In the genomic region with DNA sequence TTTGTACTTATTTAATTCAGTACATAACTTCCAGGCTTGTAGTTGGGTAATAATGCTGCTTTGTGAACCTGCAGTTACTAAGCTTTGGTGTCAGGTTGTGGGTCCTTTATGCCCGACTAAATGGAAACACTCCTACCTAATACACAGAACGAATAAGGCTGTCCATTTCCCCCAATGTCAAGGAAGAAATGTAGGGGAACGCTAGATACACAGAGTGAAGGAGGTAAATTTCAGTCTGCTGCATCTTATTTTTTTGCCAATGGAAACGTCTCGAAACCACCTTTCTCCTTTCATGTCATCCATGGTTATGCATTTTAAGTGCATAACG, we compare ENCODE assay signal across 7 mouse cellular contexts. TPM values are rescaled to one million over a fixed set of nuclear protein-coding genes. Genes with fewer than 3 reads are reported as not detected.
DNase-seq lines count a peak whose midpoint lies in the region; ATAC-seq lines count a peak whose summit lies in the region.

No protein-coding gene starts in this region.

- H3K4me3 ChIP-seq in lung, embryonic 16.5 days (ENCODE audit: low read length) = peak overlapping the region; percentile 92
- peak overlapping the region; percentile 86; the same call in 1 of the 2 replicates for H3K4me3 ChIP-seq in forebrain, embryonic 14.5 days (ENCODE audit: low read depth, low read length)
- H3K4me3 ChIP-seq in limb, embryonic 15.5 days = peak overlapping the region; percentile 94
- H3K4me3 ChIP-seq in stomach, embryonic 15.5 days (replicated peaks) = peak overlapping the region; percentile 75

- H3K9me3 ChIP-seq in lung, embryonic 16.5 days (ENCODE audit: control insufficient read depth, low read length) = no peaks in the 10 kb centered on the region
- no peaks in the 10 kb centered on the region for H3K9me3 ChIP-seq in forebrain, embryonic 14.5 days (replicated peaks; ENCODE audit: control insufficient read depth, low read length)
- H3K9me3 ChIP-seq in limb, embryonic 15.5 days = no peaks in the 10 kb centered on the region
- H3K9me3 ChIP-seq in stomach, embryonic 15.5 days = no peaks in the 10 kb centered on the region

- peak overlapping the region; percentile 90 for H3K4me2 ChIP-seq in lung, embryonic 16.5 days (ENCODE audit: low read depth, low read length)
- peak overlapping the region; percentile 82 for H3K4me2 ChIP-seq in forebrain, embryonic 14.5 days (ENCODE audit: low read length)
- H3K4me2 ChIP-seq in limb, embryonic 15.5 days = peak overlapping the region; percentile 71
- H3K4me2 ChIP-seq in stomach, embryonic 15.5 days = peak overlapping the region; percentile 64

- H3K27ac ChIP-seq in lung, embryonic 16.5 days (ENCODE audit: low read length) = peak overlapping the region; percentile 92
- H3K27ac ChIP-seq in forebrain, embryonic 14.5 days (ENCODE audit: low read depth, low read length) = peak overlapping the region; percentile 27; the same call in 1 of the 2 replicates
- H3K27ac ChIP-seq in limb, embryonic 15.5 days = peak overlapping the region; percentile 91
- 0 out of 2 replicates have a peak overlapping the region, but pooled peaks have one; percentile 12 for H3K27ac ChIP-seq in stomach, embryonic 15.5 days

- no peaks in the 10 kb centered on the region for H3K36me3 ChIP-seq in lung, embryonic 16.5 days (ENCODE audit: control insufficient read depth, insufficient read depth, low read length)
- H3K36me3 ChIP-seq in forebrain, embryonic 14.5 days (ENCODE audit: control insufficient read depth, insufficient read depth, low read length) = no peaks in the 10 kb centered on the region
- no peaks in the 10 kb centered on the region for H3K36me3 ChIP-seq in limb, embryonic 15.5 days
- H3K36me3 ChIP-seq in stomach, embryonic 15.5 days = no peaks in the 10 kb centered on the region

- 75% methylated on average over 6 of the region's 6 CpGs for WGBS in lung, embryonic 16.5 days
- whole genome bisulfite sequencing in forebrain, embryonic 14.5 days = 79% methylated on average over 6 of the region's 6 CpGs
- WGBS in limb, embryonic 15.5 days = 76% methylated on average over 6 of the region's 6 CpGs
- WGBS in stomach, embryonic 15.5 days = 80% methylated on average over 6 of the region's 6 CpGs

- no peak for DNase-seq in lung, postnatal 4 days
- no peak for DNase-seq in forebrain, embryonic 14.5 days (ENCODE audit: low spot score)
- no peak for DNase-seq in layer of hippocampus, postnatal 25 days (ENCODE audit: extremely low spot score in 1 of 2, low spot score in 1 of 2)

- peak overlapping the region; percentile 8; the same call in 1 of the 2 replicates for H3K9ac ChIP-seq in lung, embryonic 16.5 days (ENCODE audit: low read length)
- H3K9ac ChIP-seq in forebrain, embryonic 14.5 days (ENCODE audit: low read length) = peak overlapping the region; percentile 83; the same call in 1 of the 2 replicates
- H3K9ac ChIP-seq in limb, embryonic 15.5 days = peak overlapping the region; percentile 80; the same call in 1 of the 2 replicates
- H3K9ac ChIP-seq in stomach, embryonic 15.5 days = no peak overlapping the region

- ATAC-seq in lung, embryonic 16.5 days (ENCODE audit: low read depth) = no peak
- no peak for ATAC-seq in forebrain, embryonic 14.5 days
- no peak for ATAC-seq in limb, embryonic 15.5 days (ENCODE audit: insufficient number of reproducible peaks, low FRiP score, low TSS enrichment, low read depth)
- no peak for ATAC-seq in stomach, embryonic 15.5 days (ENCODE audit: insufficient read depth, low FRiP score, low read depth)
- ATAC-seq in megakaryocyte-erythroid progenitor cell, adult 5-6 weeks (replicated peaks; ENCODE audit: low FRiP score, low TSS enrichment, poor library complexity, severe bottlenecking) = no peak

- H3K4me1 ChIP-seq in lung, embryonic 16.5 days (replicated peaks; ENCODE audit: control insufficient read depth, insufficient read depth, low read length) = peaks cover 9% of the 10 kb centered on the region
- H3K4me1 ChIP-seq in forebrain, embryonic 14.5 days (ENCODE audit: control insufficient read depth, insufficient read depth, low read length) = peaks cover 19% of the 10 kb centered on the region
- peaks cover 10% of the 10 kb centered on the region; the same call in 1 of the 2 replicates for H3K4me1 ChIP-seq in limb, embryonic 15.5 days
- no peaks in the 10 kb centered on the region for H3K4me1 ChIP-seq in stomach, embryonic 15.5 days

- peaks cover 4% of the 10 kb centered on the region; the same call in 1 of the 2 replicates for H3K27me3 ChIP-seq in lung, embryonic 16.5 days (ENCODE audit: control insufficient read depth, insufficient read depth, low read depth, low read length)
- H3K27me3 ChIP-seq in forebrain, embryonic 14.5 days (replicated peaks; ENCODE audit: control insufficient read depth, insufficient read depth, low read length) = no peaks in the 10 kb centered on the region
- H3K27me3 ChIP-seq in limb, embryonic 15.5 days = peaks cover 3% of the 10 kb centered on the region; the same call in 1 of the 2 replicates
- H3K27me3 ChIP-seq in stomach, embryonic 15.5 days (replicated peaks) = no peaks in the 10 kb centered on the region

RNA-seq across cellular contexts. Expression of a gene that starts 0.3 kb away (rescaled TPM):
- 15.6 and 17.1 TPM in 2 replicates for polyA plus RNA-seq in lung, embryonic 16.5 days (2015; fragmentation: Nextera tagmentation; extraction: Ambion mirVana)
- polyA plus RNA-seq in forebrain, embryonic 14.5 days (2014; fragmentation: Nextera tagmentation; extraction: Ambion mirVana) = 21.0 and 21.5 TPM in 2 replicates
- 16.5 and 17.6 TPM in 2 replicates for polyA plus RNA-seq in limb, embryonic 15.5 days (2015; fragmentation: Nextera tagmentation; extraction: Ambion mirVana)
- 24.1 and 24.7 TPM in 2 replicates for polyA plus RNA-seq in stomach, embryonic 15.5 days (2015; fragmentation: Nextera tagmentation; extraction: Ambion mirVana)
- 10.1 and 11.7 TPM in 2 replicates for total RNA-seq in megakaryocyte-erythroid progenitor cell, adult 5-6 weeks (2014; fragmentation: Nextera tagmentation)
- total RNA-seq in megakaryocyte-erythroid progenitor cell, adult 5-6 weeks (2017) = 15.3 and 17.9 TPM in 2 replicates
- 10 to 100 TPM; 25.4 to 29.4 TPM for total RNA-seq in layer of hippocampus, postnatal 25 days (2021)

RNA-seq across cellular contexts. Expression of a gene that starts 11.0 kb away (rescaled TPM):
- polyA plus RNA-seq in lung, embryonic 16.5 days (2015; fragmentation: Nextera tagmentation; extraction: Ambion mirVana) = 37.5 and 38.7 TPM in 2 replicates
- polyA plus RNA-seq in forebrain, embryonic 14.5 days (2014; fragmentation: Nextera tagmentation; extraction: Ambion mirVana) = 49.6 and 55.1 TPM in 2 replicates
- 37.5 and 39.1 TPM in 2 replicates for polyA plus RNA-seq in limb, embryonic 15.5 days (2015; fragmentation: Nextera tagmentation; extraction: Ambion mirVana)
- polyA plus RNA-seq in stomach, embryonic 15.5 days (2015; fragmentation: Nextera tagmentation; extraction: Ambion mirVana) = 36.8 and 41.3 TPM in 2 replicates
- 34.7 and 37.5 TPM in 2 replicates for total RNA-seq in megakaryocyte-erythroid progenitor cell, adult 5-6 weeks (2014; fragmentation: Nextera tagmentation)
- total RNA-seq in megakaryocyte-erythroid progenitor cell, adult 5-6 weeks (2017) = 57.3 and 60.8 TPM in 2 replicates
- 10 to 100 TPM; 39.4 to 45.3 TPM for total RNA-seq in layer of hippocampus, postnatal 25 days (2021)

RNA-seq across cellular contexts. Expression of a gene that starts 35.6 kb away (rescaled TPM):
- polyA plus RNA-seq in lung, embryonic 16.5 days (2015; fragmentation: Nextera tagmentation; extraction: Ambion mirVana) = 6.3 and 7.0 TPM in 2 replicates
- polyA plus RNA-seq in forebrain, embryonic 14.5 days (2014; fragmentation: Nextera tagmentation; extraction: Ambion mirVana) = 4.8 and 5.3 TPM in 2 replicates
- polyA plus RNA-seq in limb, embryonic 15.5 days (2015; fragmentation: Nextera tagmentation; extraction: Ambion mirVana) = 7.9 and 8.4 TPM in 2 replicates
- 6.6 and 7.4 TPM in 2 replicates for polyA plus RNA-seq in stomach, embryonic 15.5 days (2015; fragmentation: Nextera tagmentation; extraction: Ambion mirVana)
- 6.0 and 8.7 TPM in 2 replicates for total RNA-seq in megakaryocyte-erythroid progenitor cell, adult 5-6 weeks (2014; fragmentation: Nextera tagmentation)
- 9.7 and 16.2 TPM in 2 replicates for total RNA-seq in megakaryocyte-erythroid progenitor cell, adult 5-6 weeks (2017)
- total RNA-seq in layer of hippocampus, postnatal 25 days (2021) = 10 to 100 TPM; 13.8 to 14.1 TPM

Comparison
In these comparisons a context has a peak if more than half of its experiments do, and no peak if none do; other contexts are left out.
1. H3K27ac ChIP-seq: peak in every context shown above with its lines; median percentile 92 in lung, embryonic 16.5 days; 91 in limb, embryonic 15.5 days; 27 in forebrain, embryonic 14.5 days; 12 in stomach, embryonic 15.5 days.